Mouse (Mus musculus) stomach, postnatal 0 days (tissue): Measurements from ENCODE around the gene Hacd3.

Experiments used
- CTCF ChIP-seq: IDR thresholded peaks from 2 replicates; pipeline ENCODE4 v1.5.1; 2016; ENCODE audit warnings: antibody characterized with exemption, low read depth, mild to moderate bottlenecking, moderate library complexity
- EP300 ChIP-seq: optimal IDR thresholded peaks from 2 replicates; pipeline ENCODE3; 2016; ENCODE audit warnings: antibody characterized with exemption

DNA sequence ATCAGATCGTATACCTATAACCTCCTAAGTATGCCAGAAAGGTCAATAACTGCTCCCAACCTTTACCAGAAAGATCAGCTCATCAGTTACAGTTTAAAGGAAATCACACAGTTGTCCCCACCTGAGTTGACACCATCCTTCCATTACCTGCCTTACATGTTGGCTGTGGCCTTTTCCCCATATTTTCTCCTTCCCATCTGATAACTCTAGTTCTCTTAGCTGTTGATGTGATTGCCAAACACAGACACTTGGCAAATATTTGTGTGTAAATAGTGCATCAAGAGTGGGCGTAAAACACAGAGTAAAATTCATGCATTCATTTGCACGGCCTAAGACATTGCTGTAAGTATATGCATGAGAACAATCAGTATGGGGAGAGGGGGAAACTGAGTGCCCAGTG is 2.0 kb upstream of the Hacd3 start:
- no peak for TF ChIP-seq CTCF
- no peak for TF ChIP-seq EP300
